Mouse (Mus musculus): Measurements from ENCODE around the gene Atp5d. TPM values are rescaled to one million over a fixed set of nuclear protein-coding genes. Genes with fewer than 3 reads are reported as not detected.

Gene Atp5d
- polyA plus RNA-seq, 1 experiment, result 1,395 TPM

DNA sequence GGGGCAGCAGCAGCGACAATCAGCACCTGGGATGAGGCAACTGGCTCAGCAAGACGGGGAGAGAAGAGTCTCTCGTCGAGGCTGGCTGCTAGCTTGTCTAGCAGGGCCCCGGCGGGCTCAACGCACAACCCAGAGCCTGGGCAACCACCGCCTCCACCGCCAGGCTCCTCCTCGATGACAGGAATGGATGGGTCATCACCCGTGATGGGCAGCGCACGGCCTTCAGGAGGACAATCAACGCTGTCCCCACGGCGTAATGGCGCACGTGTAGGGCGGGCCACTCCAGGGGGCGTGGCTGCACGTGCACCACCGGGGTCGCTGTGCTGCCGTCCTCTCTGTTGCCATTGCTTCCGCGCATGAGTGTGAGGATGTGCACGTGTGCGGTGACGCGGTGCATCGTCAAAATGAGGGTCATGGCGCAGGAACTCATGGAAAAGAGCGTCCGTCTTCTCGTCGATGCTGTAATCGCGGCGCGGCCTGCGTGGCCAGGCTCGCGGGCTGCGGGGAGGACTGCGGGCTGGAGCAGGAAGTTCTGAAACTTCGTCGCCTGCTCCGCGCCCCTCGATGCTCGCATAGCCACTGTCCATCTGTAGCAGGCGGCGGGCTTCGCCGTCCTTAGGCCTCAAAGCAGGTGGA, 7.0 kb upstream of the Atp5d start:
- peaks cover 2% of the 10 kb centered on the region; the same call in 1 of the 2 replicates for H3K4me1 ChIP-seq (ENCODE audit: control insufficient read depth, insufficient read depth, insufficient read length, low read length)
- no peak overlapping the region for H3K27ac ChIP-seq (replicated peaks; ENCODE audit: low read depth, low read length)
- no peak overlapping the region for H3K4me3 ChIP-seq (ENCODE audit: insufficient read depth, low read depth, low read length)

DNA sequence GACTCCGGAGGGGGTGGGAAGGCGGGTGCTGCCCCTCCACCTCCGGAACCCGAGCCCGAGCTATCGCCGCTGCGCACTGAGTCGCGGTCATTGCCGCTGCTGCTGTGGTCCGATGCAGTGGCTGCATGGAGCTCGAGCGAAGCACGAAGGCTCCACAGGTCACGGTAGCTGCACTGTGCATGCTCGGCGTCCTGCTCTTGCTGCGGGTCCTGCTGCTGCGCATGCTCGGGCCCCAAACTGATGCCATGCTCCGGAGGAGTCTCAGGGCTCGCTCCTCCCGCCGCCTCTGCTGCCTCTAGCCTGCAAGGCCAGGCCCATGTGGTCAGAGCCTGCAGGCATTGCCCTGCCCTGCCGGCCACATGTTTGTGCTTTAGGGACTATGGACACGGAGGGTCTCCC, 6.5 kb upstream of the Atp5d start:
- Histone ChIP-seq H3K4me3 (ENCODE audit: insufficient read depth, low read depth, low read length) (no peak overlapping the region), H3K27ac (replicated peaks; ENCODE audit: low read depth, low read length) (no peak overlapping the region), H3K4me1 (ENCODE audit: control insufficient read depth, insufficient read depth, insufficient read length, low read length) (peaks cover 2% of the 10 kb centered on the region; the same call in 1 of the 2 replicates)

DNA sequence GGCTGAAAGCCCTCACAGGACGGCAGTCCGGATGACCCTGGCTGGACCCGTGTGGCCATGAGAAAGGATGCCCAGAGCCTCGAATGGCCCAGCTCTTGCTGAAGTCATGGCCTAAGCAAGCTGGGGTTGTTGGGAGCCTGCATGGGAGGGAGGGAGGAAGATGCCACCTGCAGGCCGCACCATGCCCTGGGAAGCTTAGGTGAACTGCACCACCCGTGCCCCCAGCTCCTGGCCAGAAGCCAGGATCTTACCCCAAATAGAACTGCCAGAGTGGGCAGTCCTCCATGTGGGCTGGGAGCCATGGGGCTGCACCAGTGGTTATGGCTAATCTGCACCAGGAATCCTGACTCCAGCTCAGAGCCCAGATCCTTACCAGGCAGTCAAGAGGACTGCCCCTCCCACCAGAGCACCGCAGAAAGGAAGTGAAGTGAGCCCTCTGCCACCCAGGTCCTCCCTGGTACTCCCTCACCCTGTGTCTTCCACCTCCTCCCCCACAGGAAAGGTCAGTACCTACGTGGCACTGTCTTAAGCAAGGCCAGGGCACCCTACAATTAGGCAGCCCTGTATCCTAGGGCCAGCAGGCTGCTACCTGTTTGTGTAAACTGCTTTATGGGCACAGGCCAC, 5.1 kb upstream of the Atp5d start:
- H3K27ac ChIP-seq (replicated peaks; ENCODE audit: low read depth, low read length), result no peak overlapping the region
- H3K4me1 ChIP-seq (ENCODE audit: control insufficient read depth, insufficient read depth, insufficient read length, low read length), result peaks cover 2% of the 10 kb centered on the region; the same call in 1 of the 2 replicates
- H3K4me3 ChIP-seq (ENCODE audit: insufficient read depth, low read depth, low read length), result no peak overlapping the region

DNA sequence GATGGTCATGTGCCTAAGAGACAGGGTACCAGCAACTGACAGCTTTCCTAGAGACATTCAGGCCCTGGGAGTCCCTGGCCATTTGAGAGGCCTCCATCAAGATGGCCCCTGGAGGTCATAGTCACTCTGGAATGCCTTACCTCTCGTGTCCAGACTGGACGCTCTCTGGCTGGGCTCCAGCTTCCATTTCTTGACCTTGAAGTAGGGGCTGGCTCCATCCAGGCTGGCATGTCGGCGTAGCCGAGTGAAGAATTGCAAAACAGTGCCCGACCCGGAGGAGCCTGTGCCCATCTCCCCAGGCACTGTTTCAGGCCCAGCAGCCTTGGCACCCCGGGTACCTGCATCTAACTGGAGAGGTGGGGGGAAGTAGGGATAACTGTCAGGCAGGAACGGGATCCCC, 4.0 kb upstream of the Atp5d start:
- Histone ChIP-seq H3K4me1 (ENCODE audit: control insufficient read depth, insufficient read depth, insufficient read length, low read length) (peaks cover 2% of the 10 kb centered on the region; the same call in 1 of the 2 replicates), H3K27ac (replicated peaks; ENCODE audit: low read depth, low read length) (no peak overlapping the region), H3K4me3 (ENCODE audit: insufficient read depth, low read depth, low read length) (no peak overlapping the region)

DNA sequence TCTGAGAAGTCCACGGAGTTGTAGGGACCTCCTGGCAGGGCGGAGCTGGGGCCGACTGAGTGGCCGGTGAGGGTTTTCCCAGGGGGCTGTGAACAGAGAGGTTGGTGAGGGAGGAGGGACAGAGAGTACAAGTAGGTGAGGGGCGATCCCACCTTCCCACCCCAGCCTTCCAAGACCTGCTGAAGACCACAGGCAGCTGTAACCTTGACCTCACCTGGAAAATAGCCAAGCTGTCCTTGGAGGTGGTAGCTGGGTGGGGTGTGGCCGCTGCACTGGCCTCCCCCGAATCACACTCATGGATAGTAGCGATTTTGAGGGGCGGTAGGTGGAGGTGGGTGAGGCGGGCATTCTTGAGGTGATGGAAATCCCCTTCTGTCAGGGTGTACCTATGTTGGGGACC, 3.3 kb upstream of the Atp5d start:
- H3K27ac ChIP-seq (replicated peaks; ENCODE audit: low read depth, low read length), result no peak overlapping the region
- peaks cover 2% of the 10 kb centered on the region; the same call in 1 of the 2 replicates for H3K4me1 ChIP-seq (ENCODE audit: control insufficient read depth, insufficient read depth, insufficient read length, low read length)
- no peak overlapping the region for H3K4me3 ChIP-seq (ENCODE audit: insufficient read depth, low read depth, low read length)

DNA sequence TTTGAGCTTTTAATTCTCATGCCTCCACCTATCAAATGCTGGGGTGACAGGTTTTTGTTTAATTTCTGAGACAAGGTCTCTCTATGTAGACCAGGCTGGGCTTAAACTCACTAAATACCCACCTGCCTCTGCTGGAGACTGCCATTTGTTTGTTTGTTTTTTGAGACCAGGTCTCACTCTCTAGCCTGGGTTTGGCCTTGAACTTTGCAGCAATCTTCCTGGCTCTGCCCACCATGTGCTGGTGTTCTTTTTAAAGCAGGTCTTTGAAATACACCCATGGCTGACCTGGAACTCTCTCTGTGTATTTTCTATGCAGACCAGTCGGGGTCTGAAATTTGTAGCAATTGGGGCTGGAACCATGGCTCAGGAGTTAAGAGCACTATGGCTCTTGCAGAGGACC, 2.8 kb upstream of the Atp5d start:
- H3K4me3 ChIP-seq (ENCODE audit: insufficient read depth, low read depth, low read length), result no peak overlapping the region
- no peak overlapping the region for H3K27ac ChIP-seq (replicated peaks; ENCODE audit: low read depth, low read length)
- peaks cover 2% of the 10 kb centered on the region; the same call in 1 of the 2 replicates for H3K4me1 ChIP-seq (ENCODE audit: control insufficient read depth, insufficient read depth, insufficient read length, low read length)

DNA sequence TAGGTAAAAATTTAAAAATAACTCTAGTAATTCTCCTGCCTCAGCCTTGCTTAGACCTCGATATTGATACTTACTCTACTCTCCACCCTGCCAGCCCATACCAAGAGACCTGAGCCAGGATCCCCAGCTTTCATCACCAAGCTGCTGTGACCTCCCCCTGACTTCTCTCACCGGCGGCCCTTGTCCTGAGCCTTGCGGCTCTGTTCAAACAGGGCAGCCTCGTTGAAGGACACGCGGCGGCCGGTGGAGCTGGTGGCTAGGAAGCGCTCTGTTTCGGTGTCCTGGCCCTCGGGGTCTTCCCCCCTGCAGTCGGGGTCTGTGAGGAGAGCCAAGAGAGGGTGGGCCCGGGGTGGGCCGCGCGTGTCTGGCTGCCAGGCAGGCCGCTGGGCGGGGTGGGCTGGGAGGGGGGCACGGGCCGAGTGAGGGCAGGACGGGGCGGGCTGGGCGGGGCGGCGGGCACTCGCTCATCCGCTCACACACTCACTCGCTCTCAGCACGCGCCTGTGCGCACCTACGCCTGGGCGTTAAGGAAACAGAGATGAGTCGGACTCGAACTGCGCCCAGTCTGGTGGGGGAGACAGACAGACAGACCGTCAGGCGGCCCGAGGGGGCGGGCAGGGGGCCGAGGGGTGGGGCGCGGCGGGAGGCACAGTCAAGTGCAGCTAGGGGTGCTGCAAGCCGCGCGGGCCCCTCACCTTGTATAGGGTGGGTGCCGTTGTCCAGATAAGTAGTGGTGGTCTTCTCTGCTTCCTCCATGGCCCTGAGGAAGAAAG, 2.1 kb upstream of the Atp5d start:
- Histone ChIP-seq H3K4me3 (ENCODE audit: insufficient read depth, low read depth, low read length) (no peak overlapping the region), H3K27ac (replicated peaks; ENCODE audit: low read depth, low read length) (no peak overlapping the region)

DNA sequence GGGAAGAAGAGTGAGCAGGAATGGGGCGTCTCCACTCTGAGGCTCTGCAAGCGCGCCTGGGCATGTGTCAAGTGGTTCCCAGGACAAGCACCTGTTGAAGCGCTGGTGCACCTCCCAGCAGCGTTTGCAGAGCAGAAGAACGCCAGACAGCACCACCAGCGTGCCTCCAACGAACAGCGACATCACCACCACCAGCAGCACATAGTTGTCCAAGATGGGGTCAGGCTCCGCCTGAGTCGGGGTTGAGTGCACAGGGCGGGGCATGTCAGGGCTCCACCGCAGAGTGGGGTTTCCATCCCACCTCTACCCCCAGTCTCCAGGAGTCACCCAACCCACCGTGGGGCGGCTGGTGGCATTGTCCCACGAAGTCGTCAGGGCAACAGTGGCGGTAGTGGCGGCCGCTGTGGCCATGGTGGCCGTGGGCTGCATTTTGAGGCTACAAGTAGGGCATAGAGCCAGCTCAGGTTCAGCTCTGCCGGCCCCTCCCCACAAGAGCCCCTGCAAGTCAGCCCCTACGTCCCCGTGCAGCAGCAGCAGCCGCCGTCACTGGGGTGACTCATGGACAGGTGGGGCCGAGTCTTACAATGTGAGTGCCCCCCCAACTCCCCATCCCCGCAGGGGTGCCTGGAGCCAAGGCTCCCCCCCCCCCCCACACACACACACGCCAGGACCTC, 1.3 kb upstream of the Atp5d start:
- Histone ChIP-seq H3K4me1 (ENCODE audit: control insufficient read depth, insufficient read depth, insufficient read length, low read length) (peaks cover 2% of the 10 kb centered on the region; the same call in 1 of the 2 replicates), H3K4me3 (ENCODE audit: insufficient read depth, low read depth, low read length) (no peak overlapping the region), H3K27ac (replicated peaks; ENCODE audit: low read depth, low read length) (no peak overlapping the region)

More for the DNA sequence above, 2.1 kb upstream of the Atp5d start:
- peaks cover 2% of the 10 kb centered on the region; the same call in 1 of the 2 replicates for H3K4me1 ChIP-seq (ENCODE audit: control insufficient read depth, insufficient read depth, insufficient read length, low read length)

DNA sequence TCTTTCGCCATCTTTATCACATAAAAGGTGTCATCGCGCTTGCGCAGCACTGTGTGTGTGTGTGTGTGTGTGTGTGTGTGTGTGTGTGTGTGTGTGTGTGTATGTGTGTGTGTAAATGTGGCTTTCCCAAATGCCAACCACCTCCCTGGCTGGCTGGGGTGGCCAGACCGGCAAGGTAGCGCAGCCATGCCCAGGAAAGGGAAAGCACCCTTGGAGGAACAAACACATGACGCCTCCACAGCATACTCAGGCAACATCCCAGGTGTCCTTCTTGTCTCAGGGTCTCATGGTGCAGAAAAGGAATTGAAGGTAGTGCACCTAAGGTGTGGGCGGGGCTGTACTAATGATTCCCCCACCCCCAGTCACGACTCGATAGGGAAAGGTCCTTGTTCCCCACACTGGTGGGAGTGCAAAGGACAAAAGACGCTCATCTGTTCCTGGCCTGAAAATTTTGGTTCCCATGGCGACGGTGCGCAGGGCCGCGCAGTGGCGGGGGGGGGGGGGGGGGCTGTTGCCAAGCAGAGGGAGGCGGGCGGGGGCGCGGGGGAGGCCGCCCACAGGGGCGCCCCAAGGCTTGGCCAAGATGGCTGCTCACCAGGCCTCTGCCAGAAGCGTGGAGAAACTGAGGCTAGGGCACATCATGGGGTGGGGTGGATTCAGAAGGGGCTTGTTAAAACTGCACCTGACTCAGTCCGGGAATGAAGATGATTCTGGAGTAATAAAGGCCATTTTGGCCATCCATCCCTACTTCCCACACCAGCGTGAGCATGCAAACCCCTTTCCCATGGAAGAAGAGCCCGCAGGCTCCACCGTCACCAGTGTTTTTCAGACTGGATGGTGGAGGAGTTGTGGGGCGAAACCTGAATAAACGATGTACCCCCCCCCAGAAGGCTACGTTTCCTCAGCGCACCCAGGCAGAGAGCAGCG, 543 bp upstream of the Atp5d start:
- H3K4me3 ChIP-seq (ENCODE audit: insufficient read depth, low read depth, low read length), result no peak overlapping the region; the same call in 1 of the 2 replicates

DNA sequence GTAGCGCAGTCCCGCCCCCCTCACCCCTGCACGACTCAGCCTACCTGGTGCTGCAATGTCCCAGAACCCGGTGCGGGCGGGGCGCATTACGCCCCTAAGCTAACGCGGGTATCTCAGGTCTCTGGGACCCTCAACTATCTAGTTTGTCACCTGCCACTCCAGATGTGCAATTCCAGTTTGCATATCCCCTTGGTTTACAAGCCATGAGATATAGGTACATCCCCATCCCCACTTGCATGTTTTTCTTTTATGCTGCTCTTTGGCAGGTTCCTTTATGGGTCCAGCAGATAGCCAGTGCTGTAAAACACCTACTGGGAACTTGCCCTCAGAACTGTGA, 975 bp downstream of the Atp5d start:
- no peak overlapping the region for H3K27ac ChIP-seq (replicated peaks; ENCODE audit: low read depth, low read length)
- peak overlapping the region; percentile 56 for H3K4me3 ChIP-seq (ENCODE audit: insufficient read depth, low read depth, low read length)
- H3K4me1 ChIP-seq (ENCODE audit: control insufficient read depth, insufficient read depth, insufficient read length, low read length), result no peaks in the 10 kb centered on the region; the same call in 1 of the 2 replicates

More for the DNA sequence above, 543 bp upstream of the Atp5d start:
- H3K27ac ChIP-seq (replicated peaks; ENCODE audit: low read depth, low read length), result no peak overlapping the region
- H3K4me1 ChIP-seq (ENCODE audit: control insufficient read depth, insufficient read depth, insufficient read length, low read length), result peaks cover 2% of the 10 kb centered on the region; the same call in 1 of the 2 replicates

DNA sequence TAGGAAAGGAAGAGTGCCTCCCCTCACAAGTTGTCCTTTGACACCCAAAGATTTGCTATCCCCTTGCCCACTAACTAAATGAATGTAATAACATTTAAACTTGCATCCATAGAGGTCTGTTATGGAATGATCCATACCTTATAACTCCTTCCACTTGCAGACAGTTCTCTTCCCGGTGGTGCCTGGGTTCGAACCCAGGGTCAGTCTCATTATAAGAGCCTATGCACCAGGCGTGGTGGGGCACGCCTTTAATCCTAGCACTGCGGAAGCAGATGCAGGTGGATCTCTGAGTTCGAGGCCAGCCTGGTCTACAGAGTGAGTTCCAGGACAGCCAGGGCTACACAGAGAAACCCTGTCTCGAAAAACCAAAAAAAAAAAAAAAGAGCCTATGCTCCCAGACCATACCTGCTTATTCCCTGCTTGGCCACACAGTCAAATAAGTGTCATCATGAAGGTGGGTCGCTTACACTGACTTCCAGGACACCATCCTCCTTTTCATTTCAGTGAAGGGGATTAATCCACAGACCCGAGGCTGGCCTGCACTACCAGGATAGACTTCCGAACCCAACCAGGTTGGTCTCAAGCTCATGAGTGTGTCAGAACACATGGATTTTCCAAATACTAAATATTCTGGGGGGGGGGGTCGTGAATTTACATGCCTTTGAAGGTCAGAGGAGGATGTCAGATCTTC, 1.7 kb downstream of the Atp5d start:
- H3K4me1 ChIP-seq (ENCODE audit: control insufficient read depth, insufficient read depth, insufficient read length, low read length), result no peaks in the 10 kb centered on the region; the same call in 1 of the 2 replicates
- H3K27ac ChIP-seq (replicated peaks; ENCODE audit: low read depth, low read length), result no peak overlapping the region
- 0 out of 2 replicates have a peak overlapping the region, but pooled peaks have one; percentile 56 for H3K4me3 ChIP-seq (ENCODE audit: insufficient read depth, low read depth, low read length)

DNA sequence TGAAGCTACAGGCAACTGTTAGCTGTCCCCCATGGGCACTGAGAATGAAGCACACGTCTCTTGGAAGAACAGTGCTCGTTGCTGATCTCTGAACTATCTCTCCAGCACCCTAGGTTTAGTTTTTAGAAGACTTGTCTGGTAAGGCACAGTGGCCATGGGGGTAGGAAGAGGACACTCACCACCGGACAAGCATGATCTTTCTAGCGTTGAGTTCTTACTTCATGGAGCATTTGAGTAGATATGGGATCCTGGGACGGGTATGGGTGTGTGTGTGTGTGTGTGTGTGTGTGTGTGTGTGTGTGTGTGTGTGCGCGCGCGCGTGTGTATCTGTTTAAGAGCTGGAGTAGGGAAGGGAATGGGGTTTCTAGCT, 2.2 kb downstream of the Atp5d start, which contains the start of gene Cbarp:
Cbarp (minus strand) TSS at position 170 of the 370 bp plus-strand sequence.
- peak within 1 kb of the TSS; percentile 66 for H3K27ac ChIP-seq (replicated peaks; ENCODE audit: low read depth, low read length)
- H3K4me1 ChIP-seq (ENCODE audit: control insufficient read depth, insufficient read depth, insufficient read length, low read length), result no peaks in the 10 kb centered on the region; the same call in 1 of the 2 replicates

DNA sequence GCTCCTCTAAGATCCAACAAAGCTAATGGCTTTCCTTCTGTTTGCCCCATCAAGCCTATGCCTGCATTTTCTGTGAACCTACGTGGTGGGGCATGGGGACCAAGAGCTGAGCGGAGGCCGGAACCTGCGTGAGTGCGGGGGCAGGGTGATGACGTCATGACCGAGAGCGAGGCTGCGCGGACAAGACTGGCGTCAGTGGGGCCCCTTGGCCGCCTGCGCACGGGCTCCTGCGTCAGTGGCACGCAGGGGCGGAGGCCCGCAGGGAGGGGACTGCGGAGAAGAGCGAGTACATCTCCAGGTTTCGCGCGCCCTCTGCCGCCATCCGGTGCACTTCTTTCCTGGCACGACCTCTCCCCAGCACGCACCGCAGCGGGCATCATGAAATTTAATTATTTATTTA, 2.8 kb downstream of the Atp5d start:
- H3K27ac ChIP-seq (replicated peaks; ENCODE audit: low read depth, low read length), result peak overlapping the region; percentile 66
- peak overlapping the region; percentile 52 for H3K4me3 ChIP-seq (ENCODE audit: insufficient read depth, low read depth, low read length)
- peaks cover under 1% of the 10 kb centered on the region; the same call in 1 of the 2 replicates for H3K4me1 ChIP-seq (ENCODE audit: control insufficient read depth, insufficient read depth, insufficient read length, low read length)

More for the DNA sequence above, 2.2 kb downstream of the Atp5d start, which contains the start of gene Cbarp:
- peak within 1 kb of the TSS; percentile 56 for H3K4me3 ChIP-seq (ENCODE audit: insufficient read depth, low read depth, low read length)
